Mouse (Mus musculus) CH12.LX (cell line): ENCODE data around the gene Tmeff2. TPM values are rescaled to one million over a fixed set of nuclear protein-coding genes. Genes with fewer than 3 reads are reported as not detected.

Experiments used
- DNase-seq: peaks from one replicate; pipeline ENCODE4 v3.0.0-alpha.2; 2013; ENCODE audit errors: extremely low read depth
- H3K27ac ChIP-seq: 2 replicates; pipeline ENCODE4 v1.5.1; 2012; ENCODE audit warnings: low read depth, mild to moderate bottlenecking, control low read depth, moderate library complexity; ENCODE audit not compliant: insufficient read depth
- H3K27me3 ChIP-seq: replicated peaks from 2 replicates; pipeline ENCODE3; 2012; ENCODE audit warnings: inconsistent platforms
- H3K36me3 ChIP-seq, 2 experiments: replicated peaks in 1 of 2; 2 replicates each; pipeline versions ENCODE3 to v1.6.1; 2012; ENCODE audit warnings: inconsistent platforms in 1 of 2, low read length in 1 of 2, mild to moderate bottlenecking in 1 of 2, mixed read lengths in 1 of 2, moderate library complexity in 1 of 2; ENCODE audit not compliant: control insufficient read depth in 1 of 2, insufficient read depth in 1 of 2
- H3K4me1 ChIP-seq, 2 experiments: 2 replicates each; pipeline ENCODE4 v1.6.1; 2012; ENCODE audit warnings: inconsistent platforms in 1 of 2, moderate library complexity in 1 of 2; ENCODE audit not compliant: insufficient read depth in 2 of 2, control insufficient read depth in 1 of 2
- H3K4me2 ChIP-seq: 2 replicates; pipeline ENCODE4 v1.6.1; 2012; ENCODE audit warnings: low read depth, mild to moderate bottlenecking, control low read depth; ENCODE audit not compliant: poor library complexity, insufficient read depth, severe bottlenecking
- H3K4me3 ChIP-seq, 3 experiments: fragments of 150-350 bp in 1 of 3; sonication (generic) in 1 of 3; replicated peaks in 1 of 3; 2 replicates each; pipeline versions ENCODE3 to v1.5.1; 2011 to 2012; ENCODE audit warnings: low read depth in 2 of 3, low read length in 2 of 3, mild to moderate bottlenecking in 2 of 3, moderate library complexity in 2 of 3, control low read depth in 1 of 3, improper control_type of control experiment in 1 of 3, inconsistent platforms in 1 of 3, mixed read lengths in 1 of 3; ENCODE audit not compliant: poor library complexity in 1 of 3
- H3K79me2 ChIP-seq: replicated peaks from 2 replicates; pipeline ENCODE4 v1.6.1; 2012; ENCODE audit warnings: mild to moderate bottlenecking, moderate library complexity; ENCODE audit not compliant: control insufficient read depth, poor library complexity, insufficient read depth, severe bottlenecking; ENCODE audit errors: extremely low read depth
- H3K9ac ChIP-seq: 2 replicates; pipeline ENCODE4 v1.6.1; 2012; ENCODE audit warnings: low read depth, mild to moderate bottlenecking, control low read depth, moderate library complexity; ENCODE audit not compliant: insufficient read depth
- H3K9me3 ChIP-seq: replicated peaks from 2 replicates; pipeline ENCODE3; 2012; ENCODE audit warnings: low read length, inconsistent platforms, mixed read lengths
- CTCF ChIP-seq, 2 experiments: IDR thresholded peaks in 1 of 2; conservative IDR thresholded peaks in 1 of 2; 2 replicates each; pipeline ENCODE4 v1.5.1; 2011 to 2012; ENCODE audit warnings: low read depth in 2 of 2, low read length in 2 of 2, improper control_type of control experiment in 1 of 2, inconsistent platforms in 1 of 2, mild to moderate bottlenecking in 1 of 2, moderate library complexity in 1 of 2
- E2F4 ChIP-seq: IDR thresholded peaks from 2 replicates; pipeline ENCODE4 v1.6.1; 2011; ENCODE audit warnings: low read depth, low read length, improper control_type of control experiment; ENCODE audit not compliant: insufficient replicate concordance
- EP300 ChIP-seq: IDR thresholded peaks from 2 replicates; pipeline ENCODE4 v1.6.1; 2011; ENCODE audit warnings: low read length, improper control_type of control experiment
- ETS1 ChIP-seq: conservative IDR thresholded peaks from 2 replicates; pipeline ENCODE4 v1.6.1; 2012; ENCODE audit warnings: low read depth, mild to moderate bottlenecking, inconsistent platforms, low read length, improper control_type of control experiment, moderate library complexity
- JUND ChIP-seq: conservative IDR thresholded peaks from 2 replicates; pipeline ENCODE4 v1.6.1; 2011; ENCODE audit warnings: low read depth, low read length, improper control_type of control experiment
- MAX ChIP-seq: IDR thresholded peaks from 2 replicates; pipeline ENCODE4 v1.6.1; 2011; ENCODE audit warnings: low read length, improper control_type of control experiment
- MXI1 ChIP-seq: IDR thresholded peaks from 2 replicates; pipeline ENCODE4 v1.6.1; 2011; ENCODE audit warnings: mild to moderate bottlenecking, low read depth, low read length, improper control_type of control experiment
- NELFE ChIP-seq: IDR thresholded peaks from 2 replicates; pipeline ENCODE4 v1.6.1; 2011; ENCODE audit warnings: low read depth, low read length, improper control_type of control experiment
- NRF1 ChIP-seq: IDR thresholded peaks from 2 replicates; pipeline ENCODE4 v1.6.1; 2014; ENCODE audit warnings: low read depth, mild to moderate bottlenecking, inconsistent platforms, low read length, improper control_type of control experiment, moderate library complexity
- POLR2A ChIP-seq: IDR thresholded peaks from 2 replicates; pipeline ENCODE4 v1.6.1; 2011; ENCODE audit warnings: low read depth, mild to moderate bottlenecking, improper control_type of control experiment, low read length
- RCOR1 ChIP-seq: conservative IDR thresholded peaks from 2 replicates; pipeline ENCODE4 v1.6.1; 2012; ENCODE audit warnings: low read depth, mild to moderate bottlenecking, inconsistent platforms, low read length, improper control_type of control experiment
- SMC3 ChIP-seq: IDR thresholded peaks from 2 replicates; pipeline ENCODE4 v1.6.1; 2011; ENCODE audit warnings: low read depth, low read length, improper control_type of control experiment
- TBP ChIP-seq: conservative IDR thresholded peaks from 2 replicates; pipeline ENCODE4 v1.6.1; 2011; ENCODE audit warnings: low read depth, low read length, improper control_type of control experiment
- USF2 ChIP-seq: conservative IDR thresholded peaks from 2 replicates; pipeline ENCODE4 v1.6.1; 2011; ENCODE audit warnings: low read depth, low read length, improper control_type of control experiment
- dilution Hi-C: fragments of 300-500 bp; cut with MboI; formaldehyde crosslinking; loops from 2 replicates; pipeline ENCODE4 v1.14.3; 2020; ENCODE audit warnings: low sequenced_read_pairs; ENCODE audit not compliant: extremely low pct_unique_long_range_greater_than_20kb, extremely low pct_ligation_motif_present
- in situ Hi-C: fragments of 300-500 bp; cut with MboI; formaldehyde crosslinking; loops from 3 replicates; pipeline ENCODE4 v1.14.3; 2019; ENCODE audit warnings: low sequenced_read_pairs, low pct_ligation_motif_present, low pct_unique_long_range_greater_than_20kb, mixed read lengths
- polyA plus RNA-seq: library from polyadenylated mRNA; unstranded; fragments of >175 nt; gene quantifications from 2 replicates; pipeline ENCODE4 v1.2.1, GENCODE M21; 2012; ENCODE audit warnings: low read depth; ENCODE audit not compliant: insufficient read length
- total RNA-seq, 2 experiments: library from RNA; depleted of rRNA; stranded (reverse); fragments of 300-350 nt in 1 of 2; fragments of >200 nt in 1 of 2; gene quantifications; 2 replicates each; pipeline ENCODE4 v1.2.3; 2012 to 2014

Gene Tmeff2
- total and polyA plus RNA-seq, 3 experiments, result not detected

DNA sequence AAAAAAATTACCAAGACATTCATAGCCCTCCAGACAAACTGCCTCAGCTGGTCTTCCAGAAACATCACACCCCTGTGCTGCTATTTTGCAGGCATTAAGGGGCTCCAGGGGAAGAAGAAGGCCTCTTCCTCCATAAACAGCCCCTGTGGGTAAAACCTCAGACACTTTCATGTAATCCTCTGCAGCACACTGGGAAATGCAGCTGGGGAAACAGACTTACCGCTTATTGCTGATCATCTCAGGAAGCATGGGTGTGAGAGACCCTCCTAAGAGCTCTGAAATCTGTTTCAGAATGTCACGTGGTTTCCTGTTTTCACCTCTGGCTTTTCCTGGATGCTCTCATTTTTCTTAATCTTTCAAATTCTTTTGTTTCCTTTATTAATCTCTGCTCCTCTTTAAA is 204.3 kb downstream of the Tmeff2 start:
- dilution Hi-C loops, result no loop called here
- H3K4me3 ChIP-seq, result no peak overlapping the region
- H3K4me1 ChIP-seq, result 0 out of 4 replicates have a peak, but pooled peaks cover 0 to 2% of the 10 kb centered on the region in 2 experiments
- no peaks in the 10 kb centered on the region for H3K9me3 ChIP-seq
- no peaks in the 10 kb centered on the region for H3K79me2 ChIP-seq
- no peak for DNase-seq
- H3K27ac ChIP-seq, result no peak overlapping the region
- in situ Hi-C loops, result no loop called here
- no peaks in the 10 kb centered on the region for H3K27me3 ChIP-seq
- H3K4me2 ChIP-seq, result no peak overlapping the region
- no peaks in the 10 kb centered on the region for H3K36me3 ChIP-seq
- TF ChIP-seq ETS1 (no peak), JUND (no peak), EP300 (no peak), POLR2A (no peak), RCOR1 (no peak), TBP (no peak), SMC3 (no peak), MXI1 (no peak), NELFE (no peak), MAX (no peak), E2F4 (no peak)
- TF ChIP-seq, all 38 proteins: peak for 0
- H3K9ac ChIP-seq, result no peak overlapping the region

DNA sequence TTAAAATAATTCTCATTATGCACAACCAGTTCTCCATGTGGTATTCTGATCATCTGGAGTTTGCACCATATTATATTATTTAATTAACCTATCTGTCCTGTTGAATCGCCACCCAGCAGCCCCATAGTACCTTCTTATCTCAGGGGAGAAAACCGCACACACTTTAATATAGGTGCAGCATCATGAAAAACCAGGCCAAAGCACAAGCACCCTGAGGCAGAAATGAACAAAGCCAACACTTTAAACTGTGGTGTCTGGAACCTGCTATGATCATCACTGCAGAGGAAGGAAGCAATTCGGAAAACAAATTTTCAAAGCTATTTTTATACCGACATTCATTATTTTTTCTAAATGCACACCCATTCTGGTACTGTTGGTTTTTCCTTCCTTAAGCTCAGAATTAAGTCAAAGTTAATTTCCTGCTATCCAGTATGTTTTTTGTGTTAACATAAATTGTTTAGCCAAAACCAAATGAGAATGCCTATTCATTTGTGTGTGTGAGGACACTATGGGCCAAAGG is 206.0 kb downstream of the Tmeff2 start:
- H3K9ac ChIP-seq, result no peak overlapping the region
- H3K27me3 ChIP-seq, result no peaks in the 10 kb centered on the region
- H3K4me1 ChIP-seq, result 0 out of 4 replicates have a peak, but pooled peaks cover 0 to 2% of the 10 kb centered on the region in 2 experiments
- no peaks in the 10 kb centered on the region for H3K36me3 ChIP-seq
- TF ChIP-seq USF2, result no peak
- TF ChIP-seq, all 38 proteins: peak for 0
- H3K4me3 ChIP-seq, result no peak overlapping the region
- DNase-seq, result no peak
- dilution Hi-C loops, result no loop called here
- H3K79me2 ChIP-seq, result no peaks in the 10 kb centered on the region
- in situ Hi-C loops, result no loop called here
- H3K9me3 ChIP-seq, result no peaks in the 10 kb centered on the region
- no peak overlapping the region for H3K27ac ChIP-seq
- H3K4me2 ChIP-seq, result no peak overlapping the region

DNA sequence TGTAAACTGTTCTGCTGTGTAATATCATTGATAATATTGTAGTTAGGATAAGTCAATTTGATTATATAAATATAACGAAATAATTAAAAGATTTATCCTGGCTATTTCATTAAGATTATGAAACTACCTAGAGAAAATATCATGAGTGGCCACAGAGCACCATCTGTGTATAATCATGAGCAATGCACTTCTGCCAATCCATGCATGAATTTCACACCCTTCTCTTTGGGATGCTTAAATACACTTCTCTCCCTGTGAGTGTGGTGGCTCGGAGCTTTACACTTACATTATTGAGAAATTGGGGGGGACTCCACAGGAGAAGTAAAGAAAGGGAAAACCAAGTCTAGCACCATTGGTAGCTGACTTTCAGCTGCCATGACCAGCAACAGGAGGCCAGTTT is 206.9 kb downstream of the Tmeff2 start:
- H3K27ac ChIP-seq, result no peak overlapping the region
- no peaks in the 10 kb centered on the region for H3K79me2 ChIP-seq
- no peaks in the 10 kb centered on the region for H3K36me3 ChIP-seq
- dilution Hi-C loops, result no loop called here
- in situ Hi-C loops, result no loop called here
- H3K9ac ChIP-seq, result no peak overlapping the region
- 0 out of 4 replicates have a peak, but pooled peaks cover 0 to 2% of the 10 kb centered on the region in 2 experiments for H3K4me1 ChIP-seq
- H3K27me3 ChIP-seq, result no peaks in the 10 kb centered on the region
- no peak overlapping the region for H3K4me3 ChIP-seq
- DNase-seq, result no peak
- no peak overlapping the region for H3K4me2 ChIP-seq
- H3K9me3 ChIP-seq, result no peaks in the 10 kb centered on the region
- no peak for TF ChIP-seq CTCF (conservative IDR thresholded peaks at IDR 0.05 in 1 of 2, IDR thresholded peaks at IDR 0.05 in 1 of 2; ENCODE audit: low read depth in 2 of 2, low read length in 2 of 2)
- TF ChIP-seq NRF1, result no peak
